Mouse (Mus musculus) kidney, adult 2 months (tissue): ENCODE measurements around the gene Ddn.

Experiments used
- CTCF ChIP-seq: fragments of 200-500 bp; conservative IDR thresholded peaks from 2 replicates; pipeline ENCODE4 v1.5.1; 2011; ENCODE audit warnings: low read depth, mild to moderate bottlenecking, control low read depth, low read length, moderate library complexity, mixed read lengths; ENCODE audit not compliant: insufficient read depth, insufficient read length
- POLR2A ChIP-seq: fragments of 200-500 bp; IDR thresholded peaks from one replicate; pipeline ENCODE4 v1.6.1; 2011; ENCODE audit warnings: low read depth, low read length, control low read depth

- TF ChIP-seq POLR2A (no peak), CTCF (no peak)
Observed at GRCm38 (mm10) chr15:98808651-98809134, 597 bp downstream of the Ddn start.
